Mouse (Mus musculus) liver, embryonic 14.5 days (tissue): ENCODE data around the gene Celsr1. TPM values are rescaled to one million over a fixed set of nuclear protein-coding genes. Genes with fewer than 3 reads are reported as not detected.

ENCODE experiments used
- ATAC-seq: fragments of 200-750 bp; cut with Nextera tagmentation; 2 replicates; pipeline ENCODE4 v1.8.0; 2017; ENCODE audit warnings: moderate number of reproducible peaks, mild to moderate bottlenecking, moderate library complexity; ENCODE audit not compliant: insufficient read depth
- DNase-seq, 3 experiments: peaks; one replicate each; pipeline ENCODE4 v3.0.0-alpha.2; 2012 to 2013; ENCODE audit warnings: low read depth in 3 of 3, low spot score in 3 of 3
- H3K27ac ChIP-seq: fragments of 300-500 bp; sonication (generic); 2 replicates; pipeline ENCODE4 v1.5.1; 2014; ENCODE audit warnings: moderate library complexity, mild to moderate bottlenecking, control low read depth, inconsistent platforms
- H3K27me3 ChIP-seq: fragments of 300-500 bp; sonication (generic); 2 replicates; pipeline ENCODE4 v1.6.1; 2014; ENCODE audit warnings: mild to moderate bottlenecking, low read length, moderate library complexity; ENCODE audit not compliant: control insufficient read depth, insufficient read depth
- H3K36me3 ChIP-seq: fragments of 300-500 bp; sonication (generic); replicated peaks from 2 replicates; pipeline ENCODE4 v1.6.1; 2014; ENCODE audit warnings: low read depth; ENCODE audit not compliant: control insufficient read depth, insufficient read depth
- H3K4me1 ChIP-seq, 2 experiments: fragments of 200-500 bp in 1 of 2; fragments of 300-500 bp in 1 of 2; sonication (generic) in 1 of 2; replicated peaks; 2 replicates each; pipeline ENCODE4 v1.6.1; 2012 to 2014; ENCODE audit warnings: antibody characterized with exemption in 1 of 2, inconsistent platforms in 1 of 2, low read length in 1 of 2; ENCODE audit not compliant: control insufficient read depth in 2 of 2, insufficient read depth in 2 of 2
- H3K4me2 ChIP-seq: fragments of 300-500 bp; sonication (generic); 2 replicates; pipeline ENCODE4 v1.6.1; 2014; ENCODE audit warnings: low read depth, mild to moderate bottlenecking, control low read depth, moderate library complexity
- H3K4me3 ChIP-seq, 2 experiments: fragments of 200-500 bp in 1 of 2; fragments of 300-500 bp in 1 of 2; sonication (generic) in 1 of 2; 2 replicates each; pipeline ENCODE4 v1.5.1; 2012 to 2014; ENCODE audit warnings: low read depth in 2 of 2, low read length in 2 of 2, mild to moderate bottlenecking in 2 of 2, control low read depth in 1 of 2, inconsistent platforms in 1 of 2, moderate library complexity in 1 of 2; ENCODE audit not compliant: insufficient read depth in 1 of 2
- H3K9ac ChIP-seq: fragments of 300-500 bp; sonication (generic); replicated peaks from 2 replicates; pipeline ENCODE4 v1.6.1; 2014; ENCODE audit warnings: mild to moderate bottlenecking, control low read depth, moderate library complexity
- H3K9me3 ChIP-seq: fragments of 300-500 bp; sonication (generic); 2 replicates; pipeline ENCODE4 v1.6.1; 2016; ENCODE audit warnings: low read length, mixed read lengths; ENCODE audit not compliant: control insufficient read depth
- CTCF ChIP-seq: IDR thresholded peaks from 2 replicates; pipeline ENCODE4 v1.5.1; 2016; ENCODE audit warnings: antibody characterized with exemption, low read depth, control low read depth
- EP300 ChIP-seq: IDR thresholded peaks from 2 replicates; pipeline ENCODE4 v1.6.1; 2016; ENCODE audit warnings: antibody characterized with exemption, low read depth
- WGBS: fragments of 180-500 bp; shearing (Covaris S2); extraction: QIAGEN DNeasy Blood & Tissue Kit; methylation state at CpG from one replicate; pipeline ENCODE4 v1.1.7; 2014; ENCODE audit not compliant: insufficient replicate concordance; 5-methylcytosine and 5-hydroxymethylcytosine counted together
- polyA plus RNA-seq, 2 experiments: library from polyadenylated mRNA; depleted of rRNA in 1 of 2; stranded (reverse) in 1 of 2; unstranded in 1 of 2; fragments of >200 nt; fragmentation: Nextera tagmentation in 1 of 2; extraction: Ambion mirVana in 1 of 2; gene quantifications; 2 replicates each; pipeline versions ENCODE4 v1.2.1 to v1.2.3; 2012 to 2014

The Celsr1 gene
- polyA plus RNA-seq, 2 experiments, result 0.06 to 0.12 TPM

GRCm38 (mm10) chr15:86007690-86008121 lies 25.9 kb downstream of the Celsr1 start:
- Histone ChIP-seq H3K4me1 (no peaks in the 10 kb centered on the region), H3K27me3 (no peaks in the 10 kb centered on the region; the same call in 1 of the 2 replicates), H3K4me2 (no peak overlapping the region), H3K9me3 (no peaks in the 10 kb centered on the region), H3K4me3 (no peak overlapping the region), H3K27ac (no peak overlapping the region), H3K9ac (no peak overlapping the region), H3K36me3 (no peaks in the 10 kb centered on the region)
- ATAC-seq (no peak), DNase-seq (no peak)
- 19% methylated on average over 6 of the region's 6 CpGs for WGBS
- no peak for TF ChIP-seq CTCF
- no peak for TF ChIP-seq EP300

GRCm38 (mm10) chr15:86005691-86006525 lies 27.7 kb downstream of the Celsr1 start:
- ATAC-seq (no peak), DNase-seq (no peak)
- Histone ChIP-seq H3K4me2 (no peak overlapping the region), H3K27ac (no peak overlapping the region), H3K9ac (no peak overlapping the region), H3K27me3 (no peaks in the 10 kb centered on the region; the same call in 1 of the 2 replicates), H3K4me1 (no peaks in the 10 kb centered on the region), H3K4me3 (no peak overlapping the region), H3K9me3 (no peaks in the 10 kb centered on the region), H3K36me3 (no peaks in the 10 kb centered on the region)
- TF ChIP-seq EP300 (no peak), CTCF (no peak)
- WGBS, result 41% methylated on average over 11 of the region's 11 CpGs

DNA sequence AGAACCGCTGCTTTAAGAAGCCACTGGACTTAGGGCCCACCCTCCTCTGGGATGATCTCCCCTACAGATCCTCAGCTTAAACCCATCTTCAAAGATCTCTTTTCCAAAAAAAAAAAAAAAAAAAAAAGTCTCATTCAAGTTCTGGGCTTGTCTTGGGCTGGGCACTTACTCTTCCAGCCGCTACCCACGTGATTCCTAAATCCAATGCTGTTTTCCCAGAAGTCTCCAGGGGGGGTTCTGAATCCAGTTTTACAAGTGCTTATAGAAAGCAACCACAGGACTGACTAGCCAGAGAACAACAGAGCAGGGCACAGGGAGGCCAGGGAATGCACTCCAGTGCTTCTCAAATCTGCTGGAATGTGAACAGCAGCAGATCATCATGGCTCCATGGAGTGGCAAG lies 29.5 kb downstream of the Celsr1 start:
- Histone ChIP-seq H3K4me2 (no peak overlapping the region), H3K27me3 (no peaks in the 10 kb centered on the region), H3K4me3 (no peak overlapping the region), H3K27ac (no peak overlapping the region), H3K9me3 (no peaks in the 10 kb centered on the region), H3K9ac (no peak overlapping the region), H3K36me3 (no peaks in the 10 kb centered on the region), H3K4me1 (no peaks in the 10 kb centered on the region)
- TF ChIP-seq EP300, result no peak
- TF ChIP-seq CTCF, result no peak
- DNase-seq (no peak), ATAC-seq (no peak)
- WGBS, result 84% methylated on average over 3 of the region's 3 CpGs

GRCm38 (mm10) chr15:86000706-86001292 lies 32.8 kb downstream of the Celsr1 start:
- DNase-seq (no peak), ATAC-seq (no peak)
- TF ChIP-seq CTCF (no peak), EP300 (no peak)
- no peaks in the 10 kb centered on the region for H3K27me3 ChIP-seq
- no peaks in the 10 kb centered on the region for H3K4me1 ChIP-seq
- 77% methylated on average over 5 of the region's 5 CpGs for WGBS
- H3K27ac ChIP-seq, result no peak overlapping the region
- H3K9me3 ChIP-seq, result no peaks in the 10 kb centered on the region
- H3K4me2 ChIP-seq, result no peak overlapping the region
- H3K36me3 ChIP-seq, result no peaks in the 10 kb centered on the region
- H3K4me3 ChIP-seq, result no peak overlapping the region
- no peak overlapping the region for H3K9ac ChIP-seq

- Histone ChIP-seq H3K27me3 (no peaks in the 10 kb centered on the region), H3K9ac (no peak overlapping the region), H3K4me3 (no peak overlapping the region), H3K36me3 (no peaks in the 10 kb centered on the region), H3K4me1 (no peaks in the 10 kb centered on the region), H3K27ac (no peak overlapping the region), H3K4me2 (no peak overlapping the region), H3K9me3 (no peaks in the 10 kb centered on the region)
- DNase-seq, result no peak
- no peak for ATAC-seq
- TF ChIP-seq CTCF (no peak), EP300 (no peak)
- WGBS, result 51% methylated on average over 4 of the region's 4 CpGs
These were observed 34.9 kb downstream of the Celsr1 start for GRCm38 (mm10) chr15:85998525-85999230.
